Mouse (Mus musculus) left cerebral cortex, postnatal 14 days (tissue): ENCODE measurements around the gene Card11. TPM values are rescaled to one million over a fixed set of nuclear protein-coding genes. Genes with fewer than 3 reads are reported as not detected.
A peak's percentile ranks its signal among the peaks of the same experiment; 100 is the strongest.

ENCODE experiments used
- DNase-seq, 2 experiments: peaks; one replicate each; pipeline ENCODE4 v3.0.0; 2021 to 2022; ENCODE audit warnings: low spot score in 2 of 2, mixed read lengths in 1 of 2
- intact Hi-C: fragments of 180-260 bp; cut with DNase I; formaldehyde crosslinking; loops from one replicate; pipeline ENCODE4 v1.15.1; 2025
- total RNA-seq, 2 experiments: library from RNA; stranded (reverse); gene quantifications; 2 replicates each; pipeline ENCODE4 v1.2.3; 2021

Card11 gene
- total RNA-seq, 2 experiments from 2014 or later = 0.27 to 0.37 TPM

DNA sequence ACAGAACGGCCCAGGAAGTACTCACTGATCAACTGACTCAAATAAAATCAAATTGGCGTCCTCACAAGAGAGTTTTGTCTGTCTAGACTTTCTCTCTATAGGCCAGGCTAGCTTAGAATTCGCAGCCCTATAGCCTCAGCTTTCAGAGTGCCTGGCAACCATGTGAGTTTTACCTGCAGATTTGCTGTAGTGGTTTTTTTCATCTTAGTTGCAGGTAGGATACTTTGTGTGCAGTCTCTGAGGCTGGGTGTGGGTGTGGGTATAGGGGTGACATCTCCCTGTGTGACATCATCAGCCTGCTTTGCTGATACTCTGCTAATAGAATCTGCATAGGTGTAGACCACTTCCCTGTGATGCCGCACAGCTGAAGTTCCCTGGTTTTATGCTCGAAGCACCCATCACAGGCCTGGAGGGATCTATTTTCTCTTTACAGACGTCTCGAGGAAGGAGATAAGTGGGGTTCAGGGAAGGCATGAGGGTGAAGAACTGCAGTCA, 1.2 kb downstream of the Card11 start:
- intact Hi-C loops = no loop called here
- DNase-seq = no peak

DNA sequence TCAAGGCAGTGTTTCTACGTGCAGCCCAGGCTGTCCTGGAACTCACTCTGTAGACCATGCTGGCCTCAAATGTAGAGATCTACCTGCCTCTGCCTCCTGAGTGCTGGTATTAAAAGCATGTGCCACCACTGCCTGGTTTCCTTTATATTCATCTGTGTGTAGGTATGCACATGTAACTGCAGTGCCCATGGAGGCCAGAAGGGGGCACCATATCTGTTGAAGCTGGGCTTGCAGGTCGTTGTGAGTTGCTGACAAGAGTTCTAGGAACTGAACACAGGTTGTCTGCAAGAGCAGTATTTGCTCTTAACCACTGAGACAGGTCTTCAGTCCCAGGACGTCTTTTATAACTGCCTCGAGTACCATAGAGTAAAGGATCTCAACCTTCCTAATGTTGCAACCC, 2.6 kb downstream of the Card11 start:
- intact Hi-C loops = no loop called here
- DNase-seq = no peak

DNA sequence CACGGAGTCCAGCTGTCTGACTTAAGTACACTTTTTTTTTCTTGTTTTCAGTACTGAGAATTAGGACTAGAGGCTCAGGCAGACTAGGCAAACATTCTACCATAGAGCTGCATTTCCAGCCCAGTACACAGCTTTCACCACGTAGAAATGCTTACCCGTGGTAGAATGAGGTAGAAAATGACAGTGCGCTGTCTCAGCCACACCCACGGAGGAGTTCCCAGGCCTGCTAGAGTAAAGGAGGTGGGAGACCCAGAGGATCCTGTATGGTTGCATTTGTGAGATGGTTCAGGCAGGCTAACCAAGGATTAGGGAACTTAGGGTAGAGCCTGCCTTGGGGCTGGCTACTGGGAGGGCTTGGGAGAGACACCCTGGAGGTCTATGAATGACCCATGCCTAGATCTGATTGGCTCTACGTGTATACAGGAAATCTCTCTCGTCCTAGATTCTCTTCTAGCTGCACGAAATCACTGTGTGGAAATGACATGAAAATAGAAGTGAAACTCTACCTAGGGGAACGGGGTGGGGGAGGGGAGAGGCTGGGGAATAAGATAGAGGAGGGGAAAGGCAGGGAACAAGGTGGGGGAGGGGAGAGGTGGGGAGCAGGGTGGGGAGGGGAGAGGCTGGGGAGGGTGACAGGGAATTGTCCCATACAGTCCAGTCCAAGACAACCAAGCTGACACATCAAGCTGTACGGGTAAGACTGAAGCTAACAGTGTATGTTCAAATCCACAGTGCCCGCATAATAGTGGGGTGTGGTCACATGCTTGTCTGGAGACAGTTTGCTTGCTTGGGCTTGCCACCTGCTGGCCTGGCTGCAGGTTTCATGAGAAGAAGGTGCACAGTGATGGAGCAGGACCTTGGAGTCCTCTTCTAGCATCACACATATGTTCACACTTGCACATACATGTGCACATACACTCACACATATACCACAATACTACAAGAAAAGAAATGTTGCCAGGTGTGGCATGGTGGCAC, 8.0 kb downstream of the Card11 start:
- intact Hi-C loops = no loop called here
- DNase-seq = no peak

DNA sequence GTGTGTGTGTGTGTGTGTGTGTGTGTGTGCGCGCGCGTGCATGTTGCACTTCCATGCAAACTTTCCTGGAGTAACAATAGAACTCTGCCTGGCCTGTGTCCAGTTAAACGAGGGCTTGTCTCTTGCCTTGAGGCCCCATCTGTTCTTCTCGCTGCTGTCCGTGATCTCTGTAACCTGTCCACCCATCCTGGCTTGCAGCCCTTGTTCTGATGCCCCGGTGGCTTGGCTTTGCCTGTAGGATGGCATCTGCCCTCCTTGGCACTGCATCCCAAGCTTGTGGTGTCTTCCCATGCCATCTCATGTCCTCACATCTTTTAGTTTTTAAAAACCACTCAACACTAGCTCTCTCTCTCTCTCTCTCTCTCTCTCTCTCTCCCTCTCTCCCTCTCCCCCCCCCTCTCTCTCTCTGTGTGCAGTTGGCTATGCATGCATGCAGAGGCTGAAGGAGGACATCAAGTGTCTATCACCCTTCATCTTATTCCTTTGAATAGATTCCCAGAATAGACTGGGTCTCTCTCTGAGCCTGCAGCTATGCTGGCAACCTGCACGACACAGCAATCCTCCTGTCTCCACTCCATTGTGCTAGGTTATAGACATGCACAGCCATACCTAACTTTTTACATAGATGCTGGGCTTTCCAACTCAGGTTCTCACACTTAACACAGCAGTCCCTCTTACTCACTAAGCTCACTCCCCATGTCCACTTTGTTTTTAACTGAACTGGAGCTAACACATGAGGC, 14.9 kb downstream of the Card11 start:
- intact Hi-C loops = no loop called here
- DNase-seq = no peak

DNA sequence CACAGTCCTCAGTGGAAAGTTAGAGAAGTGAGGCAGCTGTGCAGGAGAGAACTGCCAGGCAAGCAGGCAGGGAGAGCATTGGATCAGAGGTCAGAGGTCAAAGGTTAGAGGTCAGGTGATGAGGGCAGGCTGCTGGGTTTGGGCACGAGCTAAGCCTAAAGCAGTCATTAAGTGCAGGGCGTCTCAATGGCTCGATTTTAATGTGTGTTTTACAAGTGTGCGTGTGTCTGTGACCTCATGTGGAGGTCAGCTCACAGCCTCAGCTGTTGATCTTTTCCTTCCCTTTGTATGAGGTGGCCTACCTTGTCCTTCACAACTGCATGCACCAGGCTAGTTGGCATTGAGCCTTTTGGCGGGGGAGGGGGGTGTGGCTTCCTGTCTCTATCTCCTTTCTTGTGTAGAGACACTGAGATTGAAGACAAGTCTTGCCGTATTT, 19.0 kb downstream of the Card11 start:
- intact Hi-C loops = no loop called here
- DNase-seq = no peak

DNA sequence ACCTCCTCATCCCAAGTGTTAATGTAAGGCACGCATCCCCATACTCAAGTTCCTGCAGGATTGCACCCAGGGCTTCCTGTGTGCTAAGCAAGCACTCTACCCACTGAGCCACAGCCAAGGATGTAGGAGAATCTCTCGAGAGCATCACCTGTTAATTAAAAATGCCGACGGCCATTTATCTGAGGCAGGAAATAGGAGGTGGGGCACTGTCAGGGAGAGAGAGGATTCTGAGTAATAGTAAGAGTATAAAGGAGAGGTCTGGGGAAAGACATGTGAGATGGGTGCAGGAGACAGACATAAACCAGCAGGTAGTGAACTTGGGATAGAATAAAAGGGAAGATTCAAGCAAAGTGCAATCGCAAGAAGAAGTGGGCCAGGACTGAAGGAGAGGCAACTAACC, 19.6 kb downstream of the Card11 start:
- DNase-seq = no peak
- intact Hi-C loops = no loop called here

DNA sequence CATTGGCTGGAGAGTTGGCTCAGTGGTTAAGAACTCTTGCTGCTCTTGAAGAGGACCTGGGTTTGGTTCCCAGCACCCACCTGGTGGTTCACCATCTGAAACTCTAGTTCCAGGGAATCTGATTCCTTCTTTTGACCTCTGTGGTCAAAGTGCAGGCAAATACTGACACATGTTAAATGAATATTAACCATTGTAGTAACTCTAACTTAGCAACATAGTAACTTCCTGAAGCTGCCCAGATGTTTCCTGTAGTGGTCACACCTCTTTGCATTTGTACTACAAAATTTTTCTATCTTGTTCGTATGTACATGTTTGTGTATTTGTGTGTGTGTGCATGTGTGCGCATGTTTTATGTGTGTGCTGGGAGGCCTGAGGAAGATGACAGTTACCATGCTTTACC, 20.3 kb downstream of the Card11 start:
- intact Hi-C loops = no loop called here
- no peak for DNase-seq

DNA sequence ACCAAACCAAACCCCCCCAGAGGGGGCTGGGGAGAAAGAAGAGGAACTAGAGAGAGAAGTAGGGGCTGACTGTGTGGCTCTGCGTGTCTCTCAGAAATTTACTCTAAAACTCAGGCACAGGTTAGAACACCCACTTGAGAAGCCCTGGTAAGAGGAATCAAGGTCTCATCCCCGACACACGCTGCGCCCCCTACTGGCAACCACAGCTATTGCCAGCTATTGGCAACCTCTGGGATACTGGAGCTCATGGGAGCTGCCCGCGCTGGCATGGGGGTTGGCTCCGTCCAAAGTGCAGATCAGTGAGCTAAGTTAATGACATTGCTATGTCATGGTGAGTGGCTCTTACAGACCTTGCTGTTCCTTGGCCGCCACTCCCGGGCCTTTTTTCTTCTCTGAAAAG, 37.4 kb downstream of the Card11 start:
- DNase-seq = peak; percentile 59 to 66
- intact Hi-C loops = loop anchor here (5.0 kb wide), 1 partner anchor 114 kb away; no protein-coding TSS in a partner anchor

DNA sequence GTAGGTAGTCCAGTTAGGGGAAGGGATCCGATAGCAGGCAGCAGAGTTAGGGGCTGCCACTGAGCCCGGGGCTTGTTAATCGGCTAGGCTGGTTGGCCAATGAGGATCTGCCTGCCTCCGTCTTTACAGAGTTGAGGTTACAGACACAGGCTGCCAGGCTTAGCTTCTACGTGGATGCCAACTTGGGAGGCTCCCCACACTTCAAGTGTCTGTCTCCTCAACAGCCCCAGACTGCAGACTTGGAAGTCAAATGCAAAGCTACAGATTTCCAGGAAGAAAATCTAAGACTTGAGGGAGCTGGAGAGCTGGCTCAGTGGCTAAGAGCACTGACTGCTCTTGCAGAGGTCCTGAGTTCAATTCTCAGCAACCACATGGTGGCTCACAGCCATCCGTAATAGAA, 39.6 kb downstream of the Card11 start:
- intact Hi-C loops = loop anchor here (5.0 kb wide), 1 partner anchor 117 kb away; no protein-coding TSS in a partner anchor
- no peak for DNase-seq

DNA sequence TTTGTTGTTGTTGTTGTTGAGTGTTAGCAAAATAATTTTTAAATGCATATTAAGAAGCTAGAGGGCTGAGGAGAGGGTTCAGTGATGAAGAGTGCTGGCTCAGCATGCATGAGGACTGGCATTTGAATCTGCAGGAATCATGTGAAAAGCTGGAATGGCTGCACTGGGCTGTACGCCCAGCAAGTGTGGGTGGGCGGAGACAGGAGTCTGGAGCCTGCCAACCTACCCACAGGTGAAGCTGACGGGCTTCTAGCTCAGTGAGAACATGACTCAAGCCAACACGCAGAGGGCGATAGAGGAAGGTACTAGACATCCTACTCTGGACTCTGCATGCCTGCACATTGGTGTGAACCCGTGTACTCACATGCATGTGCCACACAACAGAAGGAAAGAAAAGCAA, 41.2 kb downstream of the Card11 start:
- peak; percentile 45 to 46 for DNase-seq
- intact Hi-C loops = no loop called here

DNA sequence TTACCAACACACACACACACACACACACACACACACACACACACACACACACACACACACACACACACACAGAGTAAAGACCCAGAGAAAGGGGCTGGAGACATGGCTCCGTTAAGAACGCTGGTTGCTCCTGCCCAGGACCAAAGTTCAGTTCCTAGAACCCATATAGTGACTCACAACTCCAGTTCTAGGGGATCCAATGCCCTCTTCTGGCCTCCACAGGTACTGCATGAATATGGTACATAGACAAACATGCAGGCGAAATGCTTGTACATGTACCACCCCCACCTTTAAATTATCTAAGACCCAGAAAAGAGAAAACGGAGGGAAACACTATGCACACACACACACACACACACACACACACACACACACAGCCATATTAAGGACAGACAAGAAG, 43.3 kb downstream of the Card11 start:
- intact Hi-C loops = no loop called here
- no peak for DNase-seq

DNA sequence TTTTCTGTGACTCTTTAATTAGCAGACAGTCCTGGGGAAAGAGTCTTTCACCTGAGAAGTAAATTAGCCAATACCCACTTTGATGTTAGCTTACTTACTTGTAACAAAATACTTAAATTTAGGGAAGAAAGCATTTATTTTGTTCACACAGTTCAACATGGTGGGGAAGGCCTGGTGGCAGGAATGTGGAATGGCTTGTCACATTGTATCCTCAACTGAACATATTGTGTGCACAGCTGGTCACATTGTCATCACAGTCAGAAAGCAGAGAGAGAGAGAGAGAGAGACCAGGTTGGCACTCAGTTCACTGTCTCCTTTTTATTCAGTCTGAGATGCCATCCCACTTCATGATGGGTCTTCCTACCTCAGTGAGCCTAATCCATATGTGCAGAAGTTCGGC, 44.7 kb downstream of the Card11 start:
- intact Hi-C loops = no loop called here
- DNase-seq = no peak

DNA sequence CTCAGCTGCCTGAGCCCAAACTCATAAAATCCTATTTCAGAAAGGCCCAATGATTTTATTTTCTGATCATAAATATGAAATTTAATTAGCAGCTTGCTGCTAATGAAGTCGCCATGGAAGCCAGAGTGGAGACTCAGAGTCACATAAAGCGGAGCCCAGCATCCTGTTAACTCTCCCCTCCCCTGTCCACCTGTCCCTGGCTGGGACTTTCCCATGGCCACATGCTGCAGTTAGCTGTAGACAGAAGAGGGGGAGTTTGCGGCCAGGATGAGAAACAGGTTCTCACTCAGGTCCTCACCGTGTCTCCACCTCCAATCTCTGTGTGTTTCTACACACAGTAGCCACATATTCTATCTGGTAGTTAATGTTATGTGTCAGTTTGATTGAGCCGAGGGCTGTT, 48.6 kb downstream of the Card11 start:
- no peak for DNase-seq
- intact Hi-C loops = no loop called here

DNA sequence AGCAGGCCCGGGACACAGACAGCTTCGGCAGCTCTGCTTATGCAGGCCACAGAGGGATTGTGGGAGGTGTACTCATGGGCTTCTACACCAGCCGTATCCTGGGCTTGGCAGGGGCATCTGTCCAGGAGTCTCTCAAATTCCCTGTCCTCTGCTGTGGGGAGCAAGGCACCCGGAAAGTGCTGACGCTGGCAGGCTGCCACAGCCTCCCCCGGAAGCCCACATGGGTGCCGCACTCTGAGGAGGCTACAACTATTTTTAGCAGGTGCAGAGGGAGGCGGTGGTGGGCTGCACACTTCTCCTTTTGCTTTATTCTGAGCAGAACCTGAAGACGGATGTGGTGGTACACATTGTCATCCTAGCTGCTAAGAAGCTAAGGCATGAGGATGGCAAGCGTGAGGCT, 52.4 kb downstream of the Card11 start:
- intact Hi-C loops = no loop called here
- peak; percentile 78 to 79 for DNase-seq

DNA sequence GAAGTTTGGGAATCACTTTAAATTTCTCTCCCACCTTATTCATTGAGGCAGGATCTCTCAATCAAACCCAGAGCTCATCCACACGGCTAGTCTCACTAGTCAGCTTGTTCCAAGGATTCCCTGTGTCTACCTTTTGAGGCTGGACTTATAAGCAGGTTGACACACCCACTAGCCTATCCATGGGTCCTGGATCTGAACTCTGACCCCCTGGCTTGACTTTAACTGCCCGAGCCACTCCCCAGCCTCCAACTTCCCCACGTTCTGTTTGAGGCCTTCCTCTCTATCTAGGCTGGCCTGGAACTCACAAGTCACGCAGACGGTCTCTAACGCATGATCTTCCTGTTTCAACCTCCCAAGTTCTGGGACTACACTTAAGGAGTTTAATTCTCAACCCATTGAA, 54.3 kb downstream of the Card11 start:
- DNase-seq = no peak
- intact Hi-C loops = no loop called here

DNA sequence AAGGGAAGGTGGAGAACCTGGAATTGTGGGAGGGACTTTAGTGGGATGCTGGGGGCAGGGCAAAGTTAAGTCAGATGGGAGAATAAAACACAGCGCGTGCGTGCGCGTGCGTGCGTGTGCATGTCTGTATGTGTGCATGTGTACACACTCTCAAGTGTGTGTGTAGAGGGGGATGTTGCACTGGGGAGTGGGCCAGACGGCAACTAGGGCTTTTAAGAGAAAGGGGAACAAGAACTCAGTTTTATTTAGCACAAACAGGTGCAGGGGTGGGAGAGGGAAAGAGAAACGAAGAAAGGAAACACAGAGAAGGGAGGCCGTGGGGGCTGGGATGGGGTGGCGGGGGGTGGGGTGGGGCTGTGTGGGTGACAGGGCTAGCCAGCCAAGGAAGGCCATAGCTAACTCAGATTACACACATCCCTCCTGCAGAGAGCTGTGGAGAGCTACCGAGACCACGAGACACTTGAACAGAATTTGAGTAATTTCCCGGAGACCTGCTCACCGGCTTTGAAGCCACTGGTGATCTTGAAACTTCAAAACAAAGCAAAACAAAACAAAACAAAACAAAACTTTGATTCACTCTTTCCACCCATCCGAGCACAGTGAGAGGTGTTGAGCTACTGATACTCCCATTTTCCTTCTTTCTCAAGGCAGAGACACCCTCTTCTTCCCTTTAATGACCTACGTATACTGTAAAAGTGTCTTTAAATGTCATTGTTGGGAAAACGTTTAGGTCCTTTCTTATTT, 55.8 kb downstream of the Card11 start:
- intact Hi-C loops = no loop called here
- DNase-seq = peak in 1 of 2 experiments; percentile 23

DNA sequence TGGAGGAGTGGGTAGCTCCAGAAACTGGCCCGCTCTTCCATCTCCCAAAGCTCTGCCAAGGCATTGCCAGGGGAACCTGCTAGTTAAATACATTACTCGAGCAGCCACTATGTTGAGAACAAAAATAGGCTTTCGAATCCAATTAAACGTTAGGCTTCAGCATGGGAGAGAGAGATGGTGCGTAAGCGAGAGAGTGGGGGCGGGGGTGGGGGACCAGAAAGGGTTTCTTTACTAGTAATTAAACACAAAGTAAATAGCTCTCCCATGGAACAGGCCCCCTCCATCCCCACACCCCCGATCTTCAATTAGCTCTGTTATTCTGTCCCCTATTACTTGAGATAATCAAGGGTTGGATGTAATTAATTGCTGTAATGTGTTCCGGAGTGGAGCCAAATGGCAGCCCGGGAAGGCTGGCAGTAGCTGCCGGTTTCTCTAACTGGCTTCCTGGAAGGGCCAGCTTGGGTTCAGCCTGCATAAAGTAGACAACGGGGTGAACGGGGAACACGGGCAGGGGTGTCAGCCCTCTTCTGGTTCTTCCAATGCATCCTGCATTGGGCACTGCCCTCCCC, 59.4 kb downstream of the Card11 start:
- DNase-seq = peak; percentile 61 to 83
- intact Hi-C loops = no loop called here

DNA sequence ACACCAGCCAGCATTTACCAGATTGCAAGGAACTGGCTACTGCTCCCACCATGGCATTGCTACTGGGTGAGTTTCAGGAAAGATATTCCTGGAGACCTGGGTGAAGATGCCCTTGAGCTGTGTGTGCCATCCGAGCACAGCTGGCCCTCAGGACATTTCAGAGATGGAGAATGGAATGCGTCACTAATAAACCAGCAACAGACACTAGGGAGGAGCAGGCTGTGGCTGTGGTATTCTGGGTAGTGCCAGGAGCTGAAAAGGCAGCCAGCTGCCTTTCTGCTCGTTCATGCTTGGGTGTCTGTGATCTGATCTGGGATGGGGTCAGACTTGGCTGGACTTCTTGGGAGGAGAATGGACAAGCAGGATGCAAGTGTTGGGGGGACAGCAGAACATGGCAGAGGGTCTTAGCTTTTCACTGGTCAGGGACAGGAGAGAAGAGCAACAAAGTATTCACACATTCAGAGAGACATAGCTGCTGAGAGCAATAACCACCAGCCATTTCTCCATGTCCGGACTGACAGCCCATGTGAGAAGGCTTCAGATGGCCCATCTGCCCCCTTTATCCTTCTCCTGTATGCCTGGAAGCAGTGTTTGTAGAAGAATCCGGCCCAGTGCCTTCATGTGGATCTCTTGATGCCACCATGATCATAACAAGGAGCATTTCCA, 60.0 kb downstream of the Card11 start:
- no peak for DNase-seq
- intact Hi-C loops = no loop called here

DNA sequence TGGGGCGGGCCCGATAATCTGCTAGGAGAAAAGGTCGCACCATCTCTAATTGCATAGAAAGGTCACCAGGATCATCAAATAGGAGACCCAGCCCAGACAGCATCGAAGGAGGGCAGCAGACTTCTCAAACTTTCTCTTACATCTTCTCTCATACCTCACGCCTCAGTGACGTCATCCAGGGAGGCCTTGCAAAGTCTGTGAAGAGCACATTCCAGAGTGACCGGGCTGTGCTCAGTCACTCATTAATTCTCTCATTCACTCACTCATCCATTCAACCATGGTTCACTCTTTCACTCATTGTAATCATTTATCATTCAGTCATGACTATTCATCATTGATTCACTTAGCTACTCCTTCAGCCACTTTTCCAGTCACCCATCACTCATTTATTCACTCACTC, 63.6 kb downstream of the Card11 start:
- DNase-seq = no peak
- intact Hi-C loops = no loop called here
